Mouse (Mus musculus): ENCODE measurements around the gene Srsf5. TPM values are rescaled to one million over a fixed set of nuclear protein-coding genes. Genes with fewer than 3 reads are reported as not detected.

Srsf5 gene
- polyA plus RNA-seq, 1 experiment from 2014 or later, result 363 TPM

DNA sequence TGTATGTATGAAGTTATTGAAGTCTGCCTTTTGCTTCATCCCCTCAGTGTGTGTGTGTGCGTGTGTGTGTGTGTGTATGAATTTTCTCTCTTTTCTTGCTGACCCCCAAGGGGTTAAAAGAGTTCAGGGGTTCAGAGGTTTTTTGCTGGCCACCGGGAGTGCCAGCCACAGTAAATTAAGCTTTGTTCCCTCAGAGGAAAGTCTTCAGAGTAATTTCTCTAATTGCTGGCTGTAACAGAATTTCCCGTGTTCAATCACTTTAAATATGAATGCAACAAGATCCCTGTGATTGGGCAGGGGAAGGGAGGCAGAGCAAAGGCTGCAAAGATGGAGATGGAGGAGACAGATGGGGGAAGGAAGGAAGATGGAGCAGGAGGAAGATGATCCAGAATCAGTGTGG, 26.5 kb downstream of the Srsf5 start:
- 31% methylated on average over 3 of the region's 3 CpGs for WGBS
- Histone ChIP-seq H3K4me2 (ENCODE audit: low read depth, severe bottlenecking) (no peak overlapping the region), H3K36me3 (ENCODE audit: control insufficient read depth, insufficient read depth, low read length) (no peaks in the 10 kb centered on the region), H3K27ac (replicated peaks; ENCODE audit: low read depth, low read length) (no peak overlapping the region), H3K27me3 (ENCODE audit: control insufficient read depth, insufficient read depth, low read length) (no peaks in the 10 kb centered on the region), H3K9ac (ENCODE audit: low read length) (no peak overlapping the region), H3K4me3 (ENCODE audit: low read depth, low read length) (no peak overlapping the region), H3K9me3 (ENCODE audit: control insufficient read depth, low read length) (no peaks in the 10 kb centered on the region), H3K4me1 (ENCODE audit: control insufficient read depth, insufficient read depth, low read length) (no peaks in the 10 kb centered on the region)
- ATAC-seq (ENCODE audit: insufficient number of reproducible peaks, low FRiP score, low TSS enrichment, low read depth), result no peak
- DNase-seq (ENCODE audit: low spot score), result no peak

DNA sequence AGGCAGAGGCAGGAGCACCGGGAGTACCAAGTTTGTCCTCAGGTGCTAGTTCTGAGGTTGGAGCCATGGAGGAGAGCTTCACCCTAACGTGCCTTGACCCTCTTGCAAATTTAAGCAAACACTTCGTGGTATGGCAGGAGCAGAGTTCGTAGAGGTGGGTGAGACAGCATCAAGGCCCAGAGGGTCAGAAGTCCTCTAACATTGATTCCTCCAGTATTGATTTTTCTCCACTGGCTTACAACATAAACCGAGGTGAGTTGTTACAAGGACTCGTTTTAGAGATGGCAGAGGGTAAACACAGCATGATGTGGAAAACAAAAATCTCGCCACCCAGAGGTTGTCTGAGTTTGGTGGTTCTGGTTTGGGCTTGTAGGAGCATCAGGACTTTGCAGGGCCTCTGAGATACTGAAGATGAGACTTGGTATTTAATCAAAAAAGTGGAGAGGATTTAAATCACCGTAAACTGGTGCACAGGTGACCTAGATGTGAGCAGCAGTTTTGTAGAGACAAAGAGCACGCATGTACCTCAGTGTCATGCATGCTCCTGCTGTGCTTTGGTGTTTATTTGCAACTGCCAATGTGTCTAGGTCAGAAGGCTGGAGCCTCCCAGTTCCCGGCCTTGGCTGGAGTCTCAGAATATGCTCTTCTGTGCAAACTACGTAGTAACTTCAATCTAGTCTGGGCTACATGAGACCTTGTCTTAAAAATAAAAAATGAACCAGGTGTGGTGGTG, 30.8 kb downstream of the Srsf5 start:
- no peak overlapping the region for H3K4me3 ChIP-seq (ENCODE audit: low read depth, low read length)
- no peak for DNase-seq (ENCODE audit: low spot score)
- H3K27ac ChIP-seq (replicated peaks; ENCODE audit: low read depth, low read length), result no peak overlapping the region
- no peak overlapping the region for H3K4me2 ChIP-seq (ENCODE audit: low read depth, severe bottlenecking)
- H3K9ac ChIP-seq (ENCODE audit: low read length), result no peak overlapping the region
- ATAC-seq (ENCODE audit: insufficient number of reproducible peaks, low FRiP score, low TSS enrichment, low read depth), result no peak
- WGBS, result 86% methylated on average over 11 of the region's 11 CpGs
- no peaks in the 10 kb centered on the region for H3K9me3 ChIP-seq (ENCODE audit: control insufficient read depth, low read length)
- H3K27me3 ChIP-seq (ENCODE audit: control insufficient read depth, insufficient read depth, low read length), result no peaks in the 10 kb centered on the region
- H3K36me3 ChIP-seq (ENCODE audit: control insufficient read depth, insufficient read depth, low read length), result no peaks in the 10 kb centered on the region
- no peaks in the 10 kb centered on the region for H3K4me1 ChIP-seq (ENCODE audit: control insufficient read depth, insufficient read depth, low read length)

DNA sequence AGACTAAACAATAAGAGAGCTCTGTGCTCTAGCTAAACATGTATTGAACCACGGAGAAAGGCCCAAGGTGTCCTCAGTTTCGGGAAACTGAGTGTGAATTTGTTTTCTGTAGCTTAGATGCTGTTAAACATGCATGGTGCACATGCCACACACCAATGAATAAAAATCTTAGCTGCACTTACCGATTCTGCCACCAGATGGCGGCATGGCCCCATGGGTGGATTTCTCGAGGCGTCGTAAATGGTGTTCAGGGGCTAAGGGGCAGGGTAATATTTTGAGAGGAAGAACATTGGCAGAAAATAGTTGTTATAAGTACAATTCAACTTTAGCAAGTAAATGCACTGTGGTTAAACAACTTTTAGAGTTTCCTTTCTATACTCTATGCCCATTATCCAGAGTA, 37.0 kb downstream of the Srsf5 start:
- no peak overlapping the region for H3K4me3 ChIP-seq (ENCODE audit: low read depth, low read length)
- DNase-seq (ENCODE audit: low spot score) (peak; percentile 91), ATAC-seq (ENCODE audit: insufficient number of reproducible peaks, low FRiP score, low TSS enrichment, low read depth) (no peak)
- no peaks in the 10 kb centered on the region for H3K4me1 ChIP-seq (ENCODE audit: control insufficient read depth, insufficient read depth, low read length)
- WGBS, result under 1% methylated on average over 7 of the region's 7 CpGs
- no peaks in the 10 kb centered on the region for H3K36me3 ChIP-seq (ENCODE audit: control insufficient read depth, insufficient read depth, low read length)
- H3K9ac ChIP-seq (ENCODE audit: low read length), result no peak overlapping the region
- H3K27me3 ChIP-seq (ENCODE audit: control insufficient read depth, insufficient read depth, low read length), result no peaks in the 10 kb centered on the region
- no peaks in the 10 kb centered on the region for H3K9me3 ChIP-seq (ENCODE audit: control insufficient read depth, low read length)
- no peak overlapping the region for H3K4me2 ChIP-seq (ENCODE audit: low read depth, severe bottlenecking)
- no peak overlapping the region for H3K27ac ChIP-seq (replicated peaks; ENCODE audit: low read depth, low read length)

DNA sequence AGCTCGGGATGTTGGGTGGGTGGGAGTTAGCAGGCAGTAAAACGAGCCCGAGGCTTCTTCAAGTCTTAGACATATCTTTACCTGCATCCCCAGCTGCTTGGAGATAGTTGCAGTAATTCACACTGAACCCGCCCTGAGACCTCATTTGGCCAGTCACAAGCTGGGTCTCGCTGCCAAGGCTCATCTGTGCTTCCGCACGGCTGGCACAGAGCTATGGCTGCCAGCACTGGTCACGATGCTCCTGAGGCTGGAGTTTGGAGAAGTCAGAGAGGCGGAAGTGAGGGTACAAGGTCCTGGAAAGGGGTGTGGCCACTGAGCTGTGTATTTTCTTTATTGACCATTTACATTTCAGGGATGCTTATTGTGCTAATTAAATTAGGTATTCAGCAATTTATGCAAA, 38.4 kb downstream of the Srsf5 start:
- no peak overlapping the region for H3K27ac ChIP-seq (replicated peaks; ENCODE audit: low read depth, low read length)
- H3K4me2 ChIP-seq (ENCODE audit: low read depth, severe bottlenecking), result no peak overlapping the region
- no peak overlapping the region for H3K4me3 ChIP-seq (ENCODE audit: low read depth, low read length)
- no peak for ATAC-seq (ENCODE audit: insufficient number of reproducible peaks, low FRiP score, low TSS enrichment, low read depth)
- H3K9ac ChIP-seq (ENCODE audit: low read length), result no peak overlapping the region
- H3K27me3 ChIP-seq (ENCODE audit: control insufficient read depth, insufficient read depth, low read length), result no peaks in the 10 kb centered on the region
- WGBS, result 85% methylated on average over 9 of the region's 9 CpGs
- no peaks in the 10 kb centered on the region for H3K4me1 ChIP-seq (ENCODE audit: control insufficient read depth, insufficient read depth, low read length)
- no peaks in the 10 kb centered on the region for H3K36me3 ChIP-seq (ENCODE audit: control insufficient read depth, insufficient read depth, low read length)
- no peaks in the 10 kb centered on the region for H3K9me3 ChIP-seq (ENCODE audit: control insufficient read depth, low read length)
- DNase-seq (ENCODE audit: low spot score), result no peak

DNA sequence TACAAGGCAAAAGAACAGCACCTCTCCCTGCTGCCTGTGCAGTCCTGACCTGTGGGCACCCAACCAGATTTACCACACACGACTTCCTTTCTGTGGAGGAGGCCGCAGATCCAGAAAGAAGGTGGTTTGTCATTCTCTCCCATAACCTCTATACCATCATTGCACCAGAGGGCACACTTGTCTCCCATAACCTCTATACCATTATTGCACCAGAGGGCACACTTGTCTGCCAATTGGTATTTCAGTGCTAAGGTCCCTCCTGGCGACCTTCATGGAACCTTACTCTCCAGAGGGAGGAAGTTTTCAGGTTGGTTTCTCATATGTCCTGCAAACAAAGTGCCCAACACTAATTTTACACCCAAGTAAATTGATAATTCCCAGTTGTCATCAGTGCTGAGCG, 41.3 kb downstream of the Srsf5 start:
- no peak overlapping the region for H3K4me2 ChIP-seq (ENCODE audit: low read depth, severe bottlenecking)
- no peaks in the 10 kb centered on the region for H3K27me3 ChIP-seq (ENCODE audit: control insufficient read depth, insufficient read depth, low read length)
- no peak for ATAC-seq (ENCODE audit: insufficient number of reproducible peaks, low FRiP score, low TSS enrichment, low read depth)
- no peak overlapping the region for H3K4me3 ChIP-seq (ENCODE audit: low read depth, low read length)
- no peaks in the 10 kb centered on the region for H3K9me3 ChIP-seq (ENCODE audit: control insufficient read depth, low read length)
- no peaks in the 10 kb centered on the region for H3K36me3 ChIP-seq (ENCODE audit: control insufficient read depth, insufficient read depth, low read length)
- DNase-seq (ENCODE audit: low spot score), result no peak
- 82% methylated on average over 4 of the region's 4 CpGs for WGBS
- no peak overlapping the region for H3K27ac ChIP-seq (replicated peaks; ENCODE audit: low read depth, low read length)
- no peaks in the 10 kb centered on the region for H3K4me1 ChIP-seq (ENCODE audit: control insufficient read depth, insufficient read depth, low read length)
- no peak overlapping the region for H3K9ac ChIP-seq (ENCODE audit: low read length)

DNA sequence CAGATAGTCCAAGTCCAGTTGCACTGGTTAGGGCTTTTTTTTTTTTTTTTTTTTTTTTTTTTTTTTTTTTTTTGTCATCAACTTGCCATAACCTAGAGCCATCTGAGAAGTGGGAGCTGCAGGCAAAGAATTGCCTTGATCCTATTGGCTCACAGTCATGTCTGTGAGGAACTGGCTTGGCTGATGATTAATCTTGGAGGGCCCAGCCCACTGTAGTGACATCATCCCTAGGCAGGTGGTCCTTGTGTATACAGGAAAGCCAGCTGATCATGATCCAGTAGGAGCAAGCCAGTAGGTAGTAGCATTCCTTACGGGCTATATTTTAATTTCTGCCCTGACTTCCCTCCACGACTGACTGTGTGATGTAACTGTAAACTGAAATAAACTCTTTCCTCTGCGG, 43.0 kb downstream of the Srsf5 start:
- 94% methylated on average over 3 of the region's 3 CpGs for WGBS
- Histone ChIP-seq H3K27ac (replicated peaks; ENCODE audit: low read depth, low read length) (no peak overlapping the region), H3K4me1 (ENCODE audit: control insufficient read depth, insufficient read depth, low read length) (no peaks in the 10 kb centered on the region)

DNA sequence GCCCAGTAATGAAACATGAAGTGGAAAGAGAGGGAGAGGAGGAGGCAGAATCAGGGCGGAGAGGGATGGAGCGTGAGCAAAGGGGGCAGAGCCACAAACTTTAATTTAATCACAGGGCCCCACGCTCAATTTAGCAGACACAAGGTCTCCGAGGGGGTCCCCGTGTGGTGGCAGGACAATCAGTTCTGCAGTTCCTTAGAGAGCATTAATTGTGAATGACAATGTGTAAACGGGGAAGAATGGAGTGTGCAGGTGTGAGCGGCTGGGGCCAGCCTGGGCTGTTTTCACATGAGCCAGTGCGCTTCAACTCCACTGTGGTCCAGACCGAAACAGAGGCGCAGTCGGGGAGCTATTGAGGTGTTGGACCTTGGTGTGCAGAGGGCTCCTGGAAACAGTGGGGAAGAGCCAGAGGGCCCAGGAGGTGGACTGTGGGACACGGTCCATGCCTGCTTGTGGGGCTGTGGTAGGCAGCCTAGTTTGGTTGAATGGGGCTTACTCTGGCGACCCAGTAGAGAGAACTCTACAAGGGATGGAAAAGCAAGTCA, 45.7 kb downstream of the Srsf5 start:
- no peaks in the 10 kb centered on the region for H3K9me3 ChIP-seq (ENCODE audit: control insufficient read depth, low read length)
- no peaks in the 10 kb centered on the region for H3K27me3 ChIP-seq (ENCODE audit: control insufficient read depth, insufficient read depth, low read length)
- H3K4me3 ChIP-seq (ENCODE audit: low read depth, low read length), result no peak overlapping the region
- WGBS, result 85% methylated on average over 13 of the region's 13 CpGs
- H3K36me3 ChIP-seq (ENCODE audit: control insufficient read depth, insufficient read depth, low read length), result no peaks in the 10 kb centered on the region
- no peak overlapping the region for H3K27ac ChIP-seq (replicated peaks; ENCODE audit: low read depth, low read length)
- no peak overlapping the region for H3K4me2 ChIP-seq (ENCODE audit: low read depth, severe bottlenecking)
- no peaks in the 10 kb centered on the region for H3K4me1 ChIP-seq (ENCODE audit: control insufficient read depth, insufficient read depth, low read length)
- no peak for ATAC-seq (ENCODE audit: insufficient number of reproducible peaks, low FRiP score, low TSS enrichment, low read depth)
- no peak for DNase-seq (ENCODE audit: low spot score)
- H3K9ac ChIP-seq (ENCODE audit: low read length), result no peak overlapping the region

More for the DNA sequence above, 43.0 kb downstream of the Srsf5 start:
- Histone ChIP-seq H3K27me3 (ENCODE audit: control insufficient read depth, insufficient read depth, low read length) (no peaks in the 10 kb centered on the region), H3K4me3 (ENCODE audit: low read depth, low read length) (no peak overlapping the region), H3K4me2 (ENCODE audit: low read depth, severe bottlenecking) (no peak overlapping the region), H3K9ac (ENCODE audit: low read length) (no peak overlapping the region), H3K36me3 (ENCODE audit: control insufficient read depth, insufficient read depth, low read length) (no peaks in the 10 kb centered on the region), H3K9me3 (ENCODE audit: control insufficient read depth, low read length) (no peaks in the 10 kb centered on the region)
- DNase-seq (ENCODE audit: low spot score) (no peak), ATAC-seq (ENCODE audit: insufficient number of reproducible peaks, low FRiP score, low TSS enrichment, low read depth) (no peak)

DNA sequence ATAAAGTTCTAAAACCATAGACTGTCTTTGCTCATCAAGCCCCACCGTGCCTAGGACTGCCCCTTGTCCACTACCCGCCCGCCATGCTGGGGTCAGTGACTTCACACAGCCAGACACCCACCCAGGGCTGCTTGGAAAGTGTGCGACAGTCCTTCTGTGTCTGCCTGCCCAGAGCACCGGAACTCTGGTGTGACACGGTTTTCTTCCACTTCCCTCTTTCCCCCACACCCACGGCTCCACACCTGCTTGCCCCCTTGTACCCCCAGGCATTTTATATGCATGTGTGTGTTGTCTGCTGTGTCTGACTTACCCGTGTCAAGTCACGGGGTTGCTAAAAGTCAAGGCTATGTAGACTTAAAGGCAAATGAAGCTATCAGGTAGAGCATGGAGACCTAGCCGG, 46.5 kb downstream of the Srsf5 start:
- Histone ChIP-seq H3K4me3 (ENCODE audit: low read depth, low read length) (no peak overlapping the region), H3K27ac (replicated peaks; ENCODE audit: low read depth, low read length) (no peak overlapping the region), H3K27me3 (ENCODE audit: control insufficient read depth, insufficient read depth, low read length) (no peaks in the 10 kb centered on the region), H3K9me3 (ENCODE audit: control insufficient read depth, low read length) (no peaks in the 10 kb centered on the region), H3K4me2 (ENCODE audit: low read depth, severe bottlenecking) (no peak overlapping the region), H3K4me1 (ENCODE audit: control insufficient read depth, insufficient read depth, low read length) (no peaks in the 10 kb centered on the region), H3K9ac (ENCODE audit: low read length) (no peak overlapping the region), H3K36me3 (ENCODE audit: control insufficient read depth, insufficient read depth, low read length) (no peaks in the 10 kb centered on the region)
- 80% methylated on average over 10 of the region's 10 CpGs for WGBS
- no peak for DNase-seq (ENCODE audit: low spot score)
- no peak for ATAC-seq (ENCODE audit: insufficient number of reproducible peaks, low FRiP score, low TSS enrichment, low read depth)

Data from limb, embryonic 11.5 days (tissue).